Mouse (Mus musculus): ENCODE results near the gene Clta. TPM values are rescaled to one million over a fixed set of nuclear protein-coding genes. Genes with fewer than 3 reads are reported as not detected.

Gene Clta
- polyA plus RNA-seq (2021; fragmentation: Nextera tagmentation) = 566 and 576 TPM in 2 replicates
- long read RNA-seq, experiment 1, transcript Clta-203 (6 exons, 1,121 nt) = minor isoform, 41 of 808 reads
- long read RNA-seq, experiment 1, transcript Clta-204 (6 exons, 1,099 nt) = minor isoform, 82 of 808 reads
- long read RNA-seq, experiment 1, transcript Clta-205 (7 exons, 1,135 nt) = major isoform, 525 of 808 reads
- long read RNA-seq, experiment 1, transcript Clta-206 (5 exons, 1,079 nt) = minor isoform, 89 of 808 reads
- long read RNA-seq, experiment 1, partial matches to known transcripts = 8 of 808 reads
- long read RNA-seq, experiment 1, other reads (novel, unspliced or antisense) = 57 of 808 reads
- long read RNA-seq, experiment 2, transcript Clta-205 (7 exons, 1,135 nt) = major isoform, 343 of 607 reads
- long read RNA-seq, experiment 2, transcript Clta-203 (6 exons, 1,121 nt) = minor isoform, 39 of 607 reads
- long read RNA-seq, experiment 2, transcript Clta-206 (5 exons, 1,079 nt) = minor isoform, 95 of 607 reads
- long read RNA-seq, experiment 2, transcript Clta-204 (6 exons, 1,099 nt) = minor isoform, 51 of 607 reads
- long read RNA-seq, experiment 2, partial matches to known transcripts = 33 of 607 reads
- long read RNA-seq, experiment 2, other reads (novel, unspliced or antisense) = 41 of 607 reads

GRCm38 (mm10) chr4:44004126-44004525 lies at the start of gene Clta:
Gene Clta, plus strand, starts transcription at chr4:44004452.

GRCm38 (mm10) chr4:43957292-43957845 lies 46.9 kb upstream of the Clta start, which contains the start of gene Glipr2:
Gene Glipr2, plus strand, starts transcription at chr4:43957401.

GRCm38 (mm10) chr4:43983181-43983580 lies 21.1 kb upstream of the Clta start, which contains the start of gene Ccin:
Gene Ccin, plus strand, starts transcription at chr4:43983483.

Other genes with a start within 250 kb of the Clta start
- gene Olfr159, start 233.4 kb upstream of the Clta start, polyA plus RNA-seq (2021; fragmentation: Nextera tagmentation) = not detected in 2 replicates
- not detected in 2 replicates for gene Olfr156, start 180.6 kb upstream of the Clta start, polyA plus RNA-seq (2021; fragmentation: Nextera tagmentation)
- gene Olfr157, start 164.3 kb upstream of the Clta start, polyA plus RNA-seq (2021; fragmentation: Nextera tagmentation) = not detected in 2 replicates
- not detected in 2 replicates for gene Olfr155, start 152.9 kb upstream of the Clta start, polyA plus RNA-seq (2021; fragmentation: Nextera tagmentation)
- 1.5 and 2.6 TPM in 2 replicates for gene Reck, start 128.9 kb upstream of the Clta start, polyA plus RNA-seq (2021; fragmentation: Nextera tagmentation)
- 3.3 and 3.8 TPM in 2 replicates for gene Glipr2, start 47.1 kb upstream of the Clta start, polyA plus RNA-seq (2021; fragmentation: Nextera tagmentation)
- gene Ccin, start 21.0 kb upstream of the Clta start, polyA plus RNA-seq (2021; fragmentation: Nextera tagmentation) = not detected in 2 replicates
- 23.1 and 27.8 TPM in 2 replicates for gene Gne, start 79.7 kb downstream of the Clta start, polyA plus RNA-seq (2021; fragmentation: Nextera tagmentation)
- 4.9 and 9.9 TPM in 2 replicates for gene Rnf38, start 229.3 kb downstream of the Clta start, polyA plus RNA-seq (2021; fragmentation: Nextera tagmentation)

Measured in left cerebral cortex, adult 6 months (tissue).